Mouse (Mus musculus) testis, adult 2 months (tissue): Measurements from ENCODE around the gene Mogat2.

Experiments used
- CTCF ChIP-seq: fragments of 200-500 bp; IDR thresholded peaks from 2 replicates; pipeline ENCODE4 v1.5.1; 2012; ENCODE audit warnings: low read depth, mild to moderate bottlenecking, inconsistent platforms, low read length, moderate library complexity; ENCODE audit not compliant: control insufficient read depth, insufficient read depth, insufficient replicate concordance
- POLR2A ChIP-seq: fragments of 200-500 bp; IDR thresholded peaks from 2 replicates; pipeline ENCODE4 v1.6.1; 2012; ENCODE audit warnings: low read depth, mild to moderate bottlenecking, inconsistent platforms, low read length, moderate library complexity; ENCODE audit not compliant: control insufficient read depth

GRCm38 (mm10) chr7:99234916-99235315 is 3.5 kb downstream of the Mogat2 start:
- TF ChIP-seq CTCF (no peak), POLR2A (no peak)
